Mouse (Mus musculus) embryonic facial prominence, embryonic 12.5 days (tissue): ENCODE results near the gene Hyal1. TPM values are rescaled to one million over a fixed set of nuclear protein-coding genes. Genes with fewer than 3 reads are reported as not detected.

Experiments used
- ATAC-seq: fragments of 200-750 bp; cut with Nextera tagmentation; 2 replicates; pipeline ENCODE4 v1.8.0; 2017; ENCODE audit not compliant: insufficient number of reproducible peaks, insufficient read depth, low FRiP score, low TSS enrichment
- H3K27ac ChIP-seq: fragments of 300-500 bp; sonication (generic); 2 replicates; pipeline ENCODE4 v1.5.1; 2016; ENCODE audit warnings: mild to moderate bottlenecking
- H3K27me3 ChIP-seq: fragments of 300-500 bp; sonication (generic); 2 replicates; pipeline ENCODE4 v1.6.1; 2016; ENCODE audit warnings: mild to moderate bottlenecking, moderate library complexity
- H3K36me3 ChIP-seq: fragments of 300-500 bp; sonication (generic); 2 replicates; pipeline ENCODE4 v1.6.1; 2016; ENCODE audit warnings: mild to moderate bottlenecking
- H3K4me1 ChIP-seq: fragments of 300-500 bp; sonication (generic); 2 replicates; pipeline ENCODE4 v1.6.1; 2016
- H3K4me2 ChIP-seq: fragments of 300-500 bp; sonication (generic); replicated peaks from 2 replicates; pipeline ENCODE4 v1.6.1; 2016; ENCODE audit warnings: mild to moderate bottlenecking, moderate library complexity
- H3K4me3 ChIP-seq: fragments of 300-500 bp; sonication (generic); 2 replicates; pipeline ENCODE4 v1.5.1; 2016; ENCODE audit warnings: mild to moderate bottlenecking
- H3K9ac ChIP-seq: fragments of 300-500 bp; sonication (generic); 2 replicates; pipeline ENCODE4 v1.6.1; 2016; ENCODE audit warnings: mild to moderate bottlenecking, moderate library complexity
- H3K9me3 ChIP-seq: fragments of 300-500 bp; sonication (generic); 2 replicates; pipeline ENCODE4 v1.6.1; 2016; ENCODE audit warnings: mild to moderate bottlenecking, moderate library complexity
- WGBS: fragments of 180-500 bp; shearing (Covaris S2); methylation state at CpG from one replicate; pipeline ENCODE4 v1.1.7; 2016; 5-methylcytosine and 5-hydroxymethylcytosine counted together
- polyA plus RNA-seq: library from polyadenylated mRNA; unstranded; fragments of >200 nt; fragmentation: Nextera tagmentation; extraction: Ambion mirVana; gene quantifications from 2 replicates; pipeline ENCODE4 v1.2.1, GENCODE M21; 2016

Hyal1 gene
- polyA plus RNA-seq, 1 experiment from 2014 or later: 12.2 TPM

GRCm38 (mm10) chr9:107587833-107588639 is 11.3 kb downstream of the Hyal1 start:
- WGBS: 5% methylated on average over 33 of the region's 33 CpGs
- Histone ChIP-seq H3K4me2 (peak overlapping the region; percentile 73), H3K27me3 (no peaks in the 10 kb centered on the region), H3K4me1 (peaks cover 12% of the 10 kb centered on the region), H3K36me3 (peaks cover 45% of the 10 kb centered on the region), H3K27ac (peak overlapping the region; percentile 46; the same call in 1 of the 2 replicates), H3K9ac (peak overlapping the region; percentile 57), H3K9me3 (no peaks in the 10 kb centered on the region), H3K4me3 (peak overlapping the region; percentile 85)
- no peak for ATAC-seq

- Histone ChIP-seq H3K27ac (no peak overlapping the region), H3K4me3 (no peak overlapping the region), H3K4me2 (no peak overlapping the region), H3K27me3 (no peaks in the 10 kb centered on the region), H3K9ac (no peak overlapping the region), H3K36me3 (peaks cover 56% of the 10 kb centered on the region), H3K9me3 (no peaks in the 10 kb centered on the region), H3K4me1 (peaks cover 12% of the 10 kb centered on the region)
- 90% methylated on average over 25 of the region's 25 CpGs for WGBS
- no peak for ATAC-seq
Measured at GRCm38 (mm10) chr9:107590058-107590772, 13.5 kb downstream of the Hyal1 start.

- 94% methylated on average over 6 of the region's 6 CpGs for WGBS
- H3K4me1 ChIP-seq: peaks cover 12% of the 10 kb centered on the region
- no peak for ATAC-seq
- no peaks in the 10 kb centered on the region for H3K27me3 ChIP-seq
- peaks cover 56% of the 10 kb centered on the region for H3K36me3 ChIP-seq
- no peaks in the 10 kb centered on the region for H3K9me3 ChIP-seq
- H3K27ac ChIP-seq: no peak overlapping the region
- H3K4me2 ChIP-seq: no peak overlapping the region
- H3K9ac ChIP-seq: no peak overlapping the region
- no peak overlapping the region for H3K4me3 ChIP-seq
Measured at GRCm38 (mm10) chr9:107590773-107591060, 14.0 kb downstream of the Hyal1 start.

- WGBS: 83% methylated on average over 11 of the region's 11 CpGs
- no peaks in the 10 kb centered on the region for H3K27me3 ChIP-seq
- H3K9ac ChIP-seq: no peak overlapping the region
- no peak overlapping the region for H3K4me2 ChIP-seq
- H3K4me1 ChIP-seq: peaks cover 7% of the 10 kb centered on the region
- no peak for ATAC-seq
- peaks cover 56% of the 10 kb centered on the region for H3K36me3 ChIP-seq
- no peaks in the 10 kb centered on the region for H3K9me3 ChIP-seq
- no peak overlapping the region for H3K27ac ChIP-seq
- no peak overlapping the region for H3K4me3 ChIP-seq
Measured at GRCm38 (mm10) chr9:107593101-107593976, 16.6 kb downstream of the Hyal1 start.

DNA sequence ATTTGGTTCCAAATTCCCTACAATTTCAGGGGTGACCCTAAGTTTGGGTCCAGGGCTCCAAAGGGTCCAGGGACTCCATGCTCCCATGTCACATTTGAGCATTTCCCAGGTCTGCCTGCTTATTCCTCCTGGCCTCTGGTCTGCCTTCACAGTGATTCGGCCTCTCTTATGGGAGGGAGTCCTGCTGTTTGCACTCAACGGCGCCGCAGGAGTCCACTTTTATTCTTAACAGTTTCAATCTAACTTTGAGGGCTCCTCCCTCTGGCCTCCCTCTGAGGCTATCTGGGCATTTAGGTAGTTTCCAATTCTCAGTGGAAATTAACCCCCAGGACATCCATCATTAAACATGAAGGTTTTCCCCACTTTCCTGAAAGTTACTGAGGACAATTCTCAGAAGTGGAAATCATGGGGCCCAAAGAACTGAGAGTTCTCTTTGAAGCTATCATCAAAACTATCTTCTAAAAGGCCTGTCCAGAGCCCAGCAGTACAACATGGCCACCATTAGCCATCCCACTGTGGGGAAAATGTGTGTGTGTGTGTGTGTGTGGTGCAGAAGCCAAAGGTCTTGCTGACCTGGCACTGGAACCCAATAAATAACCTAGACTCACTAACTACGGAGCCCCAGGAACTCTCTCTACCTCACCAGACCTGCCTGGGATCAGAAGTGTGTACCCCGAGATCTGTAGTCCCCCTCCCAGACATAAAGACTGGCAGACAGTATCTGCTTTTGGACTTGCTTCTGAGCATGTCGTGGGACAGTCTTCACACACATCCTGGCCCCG is 17.7 kb downstream of the Hyal1 start:
- ATAC-seq: no peak
- peaks cover 54% of the 10 kb centered on the region for H3K36me3 ChIP-seq

DNA sequence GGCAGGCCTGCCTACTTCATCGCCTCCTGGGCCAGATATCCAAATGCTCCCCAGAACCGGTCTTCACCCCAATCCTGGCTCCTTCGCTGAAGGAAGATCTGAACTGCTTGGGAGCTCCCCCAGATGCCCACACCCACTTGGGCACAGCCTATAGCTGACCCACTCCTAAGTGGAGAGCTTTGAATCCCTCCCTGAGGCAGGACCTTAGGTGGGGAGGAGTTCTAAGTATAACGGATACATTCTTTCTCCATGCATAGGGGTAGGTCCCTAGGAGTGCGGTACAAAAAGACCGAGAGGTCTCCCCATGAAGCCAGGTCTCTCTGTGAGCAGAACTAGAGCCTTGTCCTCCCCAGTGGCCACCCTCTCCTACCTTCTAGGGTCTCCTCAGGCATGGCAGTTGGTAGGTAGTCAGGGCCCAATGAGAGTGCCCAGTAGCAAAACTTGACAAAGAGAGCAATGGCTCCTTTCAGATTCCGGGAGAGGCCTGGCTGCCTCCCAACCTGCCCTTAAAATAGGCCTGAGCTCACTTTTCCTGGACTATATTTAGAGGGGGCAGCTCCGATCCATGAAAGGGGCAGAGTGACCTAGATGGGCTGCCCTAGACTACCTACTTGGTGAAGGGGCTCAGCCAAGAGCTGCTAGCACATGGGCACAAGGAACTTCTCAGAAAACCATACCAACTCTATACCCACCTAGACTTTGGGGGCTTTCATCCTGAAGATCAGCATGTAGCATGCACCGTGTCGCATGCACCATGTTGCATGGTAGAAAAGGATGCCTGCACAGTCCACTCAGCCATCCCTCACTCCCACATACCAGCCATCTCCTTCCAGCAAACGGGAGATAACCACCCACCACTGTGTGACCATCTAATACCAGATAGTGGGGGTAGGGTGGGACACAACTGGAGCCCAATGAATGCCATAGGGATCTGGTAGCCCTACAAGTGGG is 20.2 kb downstream of the Hyal1 start:
- Histone ChIP-seq H3K27me3 (0 out of 2 replicates have a peak, but pooled peaks cover 3% of the 10 kb centered on the region), H3K4me3 (no peak overlapping the region), H3K9me3 (no peaks in the 10 kb centered on the region), H3K4me2 (no peak overlapping the region), H3K9ac (no peak overlapping the region), H3K4me1 (no peaks in the 10 kb centered on the region), H3K36me3 (peaks cover 30% of the 10 kb centered on the region), H3K27ac (no peak overlapping the region)
- WGBS: 90% methylated on average over 11 of the region's 11 CpGs
- no peak for ATAC-seq

More for the DNA sequence above, 17.7 kb downstream of the Hyal1 start:
- 80% methylated on average over 8 of the region's 8 CpGs for WGBS
- Histone ChIP-seq H3K4me2 (no peak overlapping the region), H3K4me1 (no peaks in the 10 kb centered on the region), H3K9ac (no peak overlapping the region), H3K27me3 (no peaks in the 10 kb centered on the region), H3K9me3 (no peaks in the 10 kb centered on the region), H3K4me3 (no peak overlapping the region), H3K27ac (no peak overlapping the region)

- peaks cover 8% of the 10 kb centered on the region for H3K4me1 ChIP-seq
- WGBS: 80% methylated on average over 5 of the region's 5 CpGs
- no peak for ATAC-seq
Measured at GRCm38 (mm10) chr9:107598385-107598784, 21.7 kb downstream of the Hyal1 start.

GRCm38 (mm10) chr9:107599433-107599832 is 22.7 kb downstream of the Hyal1 start:
- ATAC-seq: no peak
- Histone ChIP-seq H3K9me3 (no peaks in the 10 kb centered on the region), H3K4me1 (peaks cover 15% of the 10 kb centered on the region), H3K4me2 (no peak overlapping the region), H3K27ac (no peak overlapping the region), H3K36me3 (peaks cover 4% of the 10 kb centered on the region; the same call in 1 of the 2 replicates), H3K27me3 (0 out of 2 replicates have a peak, but pooled peaks cover 3% of the 10 kb centered on the region), H3K9ac (no peak overlapping the region), H3K4me3 (no peak overlapping the region)
- 86% methylated on average over 9 of the region's 9 CpGs for whole genome bisulfite sequencing

More at GRCm38 (mm10) chr9:107598385-107598784, 21.7 kb downstream of the Hyal1 start:
- 0 out of 2 replicates have a peak, but pooled peaks cover 3% of the 10 kb centered on the region for H3K27me3 ChIP-seq
- no peak overlapping the region for H3K9ac ChIP-seq
- no peak overlapping the region for H3K27ac ChIP-seq
- no peak overlapping the region for H3K4me3 ChIP-seq
- H3K36me3 ChIP-seq: peaks cover 15% of the 10 kb centered on the region
- H3K9me3 ChIP-seq: no peaks in the 10 kb centered on the region
- no peak overlapping the region for H3K4me2 ChIP-seq

DNA sequence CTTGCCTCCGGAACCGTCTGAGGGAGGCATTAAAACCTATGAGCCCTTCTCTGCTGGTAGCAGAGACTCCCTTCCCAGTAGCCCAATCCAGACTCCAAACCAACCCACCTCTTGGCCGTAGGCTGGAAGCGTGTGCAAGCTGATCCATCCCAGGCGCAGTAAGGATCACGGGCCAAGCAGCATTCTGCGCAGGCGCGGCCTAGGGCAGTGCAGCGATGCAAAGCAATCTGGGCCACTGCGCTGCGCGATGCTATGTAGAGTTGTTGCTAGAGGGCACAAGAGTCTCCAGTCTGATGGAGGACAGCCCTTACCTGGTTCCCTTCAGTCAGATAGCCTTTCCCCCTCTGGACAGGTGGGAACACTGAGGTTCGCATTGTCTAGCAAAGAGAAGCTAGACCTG is 23.1 kb downstream of the Hyal1 start:
- Histone ChIP-seq H3K27me3 (0 out of 2 replicates have a peak, but pooled peaks cover 3% of the 10 kb centered on the region), H3K4me1 (peaks cover 19% of the 10 kb centered on the region), H3K9ac (no peak overlapping the region), H3K9me3 (no peaks in the 10 kb centered on the region), H3K4me3 (no peak overlapping the region), H3K4me2 (no peak overlapping the region), H3K36me3 (0 out of 2 replicates have a peak, but pooled peaks cover under 1% of the 10 kb centered on the region), H3K27ac (no peak overlapping the region)
- WGBS: 67% methylated on average over 14 of the region's 14 CpGs
- ATAC-seq: no peak

DNA sequence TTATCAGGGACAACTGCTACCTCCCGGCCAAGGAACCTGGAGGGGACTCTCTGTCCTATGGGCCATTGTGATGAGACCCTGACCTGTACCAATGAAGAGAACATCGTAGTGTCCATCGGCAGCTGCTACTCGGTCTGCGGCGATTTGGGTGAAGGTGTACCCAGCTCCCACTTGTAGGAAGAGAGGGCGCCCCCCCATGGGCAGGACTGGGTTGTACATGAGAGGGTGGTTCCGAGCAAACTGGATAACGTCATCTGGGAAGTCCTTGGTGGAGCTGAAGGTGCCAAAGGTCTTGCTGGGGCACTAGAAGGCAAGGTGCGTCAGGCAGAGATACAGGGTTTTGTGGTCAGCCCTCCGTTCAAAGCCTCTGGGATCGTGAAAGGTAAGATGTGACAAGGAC is 24.0 kb downstream of the Hyal1 start:
- Histone ChIP-seq H3K9me3 (no peaks in the 10 kb centered on the region), H3K9ac (no peak overlapping the region), H3K27ac (no peak overlapping the region), H3K36me3 (no peaks in the 10 kb centered on the region), H3K4me1 (peaks cover 28% of the 10 kb centered on the region), H3K4me3 (no peak overlapping the region), H3K4me2 (no peak overlapping the region), H3K27me3 (0 out of 2 replicates have a peak, but pooled peaks cover 3% of the 10 kb centered on the region)
- 80% methylated on average over 12 of the region's 12 CpGs for WGBS
- ATAC-seq: no peak
